Mouse (Mus musculus) hindlimb bud, embryonic 11.5 days (tissue): ENCODE results near the gene Tmsb4x.

ENCODE experiments used
- DNase-seq: peaks from one replicate; pipeline ENCODE4 v3.0.0-alpha.2; 2012; ENCODE audit warnings: low read depth, low spot score; ENCODE audit errors: extremely low spot score

Tmsb4x gene

GRCm38 (mm10) chrX:167208978-167209754, at the start of gene Tmsb4x:
TSS of gene Tmsb4x (minus strand) at chrX:167209315.
- no peak for DNase-seq

- no peak for DNase-seq
Measured at GRCm38 (mm10) chrX:167241736-167242135, 32.6 kb upstream of the Tmsb4x start.

GRCm38 (mm10) chrX:167239293-167239921, 30.3 kb upstream of the Tmsb4x start:
- DNase-seq, result no peak

- no peak for DNase-seq
Measured at GRCm38 (mm10) chrX:167233104-167233687, 24.1 kb upstream of the Tmsb4x start.

GRCm38 (mm10) chrX:167231150-167231549, 22.0 kb upstream of the Tmsb4x start:
- DNase-seq, result no peak

- DNase-seq, result no peak
Measured at GRCm38 (mm10) chrX:167229819-167230218, 20.7 kb upstream of the Tmsb4x start.

GRCm38 (mm10) chrX:167229206-167229605, 20.1 kb upstream of the Tmsb4x start:
- no peak for DNase-seq

GRCm38 (mm10) chrX:167227756-167228155, 18.6 kb upstream of the Tmsb4x start:
- DNase-seq, result no peak

GRCm38 (mm10) chrX:167227138-167227537, 18.0 kb upstream of the Tmsb4x start:
- DNase-seq, result no peak

- no peak for DNase-seq
Measured at GRCm38 (mm10) chrX:167226570-167226969, 17.5 kb upstream of the Tmsb4x start.

- DNase-seq, result no peak
Measured at GRCm38 (mm10) chrX:167212707-167213106, 3.6 kb upstream of the Tmsb4x start.

- DNase-seq, result no peak
Measured at GRCm38 (mm10) chrX:167211871-167212555, 2.9 kb upstream of the Tmsb4x start.

- DNase-seq, result no peak
Measured at GRCm38 (mm10) chrX:167210319-167210728, 1.2 kb upstream of the Tmsb4x start.

GRCm38 (mm10) chrX:167209828-167210227, 713 bp upstream of the Tmsb4x start:
- no peak for DNase-seq

GRCm38 (mm10) chrX:167208506-167208820, 652 bp downstream of the Tmsb4x start:
- no peak for DNase-seq

- no peak for DNase-seq
Measured at GRCm38 (mm10) chrX:167207741-167208505, 1.2 kb downstream of the Tmsb4x start.

- DNase-seq, result no peak
Measured at GRCm38 (mm10) chrX:167205813-167206520, 3.1 kb downstream of the Tmsb4x start.

GRCm38 (mm10) chrX:167201365-167201764, 7.8 kb downstream of the Tmsb4x start:
- DNase-seq, result no peak

- no peak for DNase-seq
Measured at GRCm38 (mm10) chrX:167195228-167195649, 13.9 kb downstream of the Tmsb4x start.

GRCm38 (mm10) chrX:167186306-167186705, 22.8 kb downstream of the Tmsb4x start:
- DNase-seq, result no peak
